Mouse (Mus musculus) heart, postnatal 0 days (tissue): ENCODE data around the gene Olfr1555-ps1. TPM values are rescaled to one million over a fixed set of nuclear protein-coding genes. Genes with fewer than 3 reads are reported as not detected.

Source experiments
- ATAC-seq: fragments of 200-750 bp; cut with Nextera tagmentation; 2 replicates; pipeline ENCODE4 v1.8.0; 2017; ENCODE audit warnings: low read depth, moderate number of reproducible peaks, moderate library complexity; ENCODE audit not compliant: insufficient read depth
- DNase-seq: peaks from one replicate; pipeline ENCODE4 v3.0.0-alpha.2; 2016; ENCODE audit warnings: low spot score
- H3K27ac ChIP-seq: fragments of 300-500 bp; sonication (generic); 2 replicates; pipeline ENCODE4 v1.5.1; 2014; ENCODE audit warnings: low read depth, mild to moderate bottlenecking
- H3K27me3 ChIP-seq: fragments of 300-500 bp; sonication (generic); 2 replicates; pipeline ENCODE4 v1.6.1; 2014; ENCODE audit warnings: low read length, mixed read lengths; ENCODE audit not compliant: control insufficient read depth, insufficient read depth
- H3K36me3 ChIP-seq: fragments of 300-500 bp; sonication (generic); replicated peaks from 2 replicates; pipeline ENCODE4 v1.6.1; 2014; ENCODE audit warnings: low read length, mixed read lengths; ENCODE audit not compliant: control insufficient read depth, insufficient read depth
- H3K4me1 ChIP-seq: fragments of 300-500 bp; sonication (generic); 2 replicates; pipeline ENCODE4 v1.6.1; 2014; ENCODE audit warnings: antibody characterized with exemption; ENCODE audit not compliant: control insufficient read depth, insufficient read depth
- H3K4me2 ChIP-seq: fragments of 300-500 bp; sonication (generic); 2 replicates; pipeline ENCODE4 v1.6.1; 2014; ENCODE audit warnings: low read depth, mild to moderate bottlenecking, low read length, moderate library complexity
- H3K4me3 ChIP-seq: fragments of 300-500 bp; sonication (generic); 2 replicates; pipeline ENCODE4 v1.5.1; 2014; ENCODE audit warnings: low read depth, low read length
- H3K9ac ChIP-seq: fragments of 300-500 bp; sonication (generic); replicated peaks from 2 replicates; pipeline ENCODE4 v1.6.1; 2014; ENCODE audit warnings: low read depth, low read length, mixed read lengths
- H3K9me3 ChIP-seq: fragments of 300-500 bp; sonication (generic); replicated peaks from 2 replicates; pipeline ENCODE4 v1.6.1; 2016; ENCODE audit warnings: low read length; ENCODE audit not compliant: control insufficient read depth
- CTCF ChIP-seq: IDR thresholded peaks from 2 replicates; pipeline ENCODE4 v1.5.1; 2016; ENCODE audit warnings: antibody characterized with exemption, control low read depth, low read depth
- EP300 ChIP-seq: IDR thresholded peaks from 2 replicates; pipeline ENCODE4 v1.6.1; 2016; ENCODE audit warnings: antibody characterized with exemption, low read depth
- WGBS: fragments of 180-500 bp; shearing (Covaris S2); extraction: QIAGEN DNeasy Blood & Tissue Kit; methylation state at CpG from one replicate; pipeline ENCODE4 v1.1.7; 2014; 5-methylcytosine and 5-hydroxymethylcytosine counted together
- polyA plus RNA-seq: library from polyadenylated mRNA; unstranded; fragments of >200 nt; fragmentation: Nextera tagmentation; extraction: Ambion mirVana; gene quantifications from 2 replicates; pipeline ENCODE4 v1.2.1, GENCODE M21; 2015
- total RNA-seq: library from RNA; depleted of rRNA; stranded (reverse); fragments of >200 nt; gene quantifications from 2 replicates; pipeline ENCODE4 v1.2.3, GENCODE M21; 2014; ENCODE audit warnings: low replicate concordance; rRNA removed

The Olfr1555-ps1 gene
- total and polyA plus RNA-seq, 2 experiments from 2014 or later: not detected

GRCm38 (mm10) chr19:12134289-12134688 lies 35.6 kb downstream of the Olfr1555-ps1 start:
- no peak overlapping the region for H3K4me3 ChIP-seq
- H3K9ac ChIP-seq: no peak overlapping the region
- ATAC-seq (0 out of 2 replicates have a peak, but pooled peaks have one; percentile 8), DNase-seq (no peak)
- H3K27me3 ChIP-seq: no peaks in the 10 kb centered on the region
- 21% methylated on average over 2 of the region's 2 CpGs for WGBS
- H3K27ac ChIP-seq: no peak overlapping the region
- H3K4me1 ChIP-seq: no peaks in the 10 kb centered on the region
- H3K4me2 ChIP-seq: no peak overlapping the region
- no peaks in the 10 kb centered on the region for H3K36me3 ChIP-seq
- no peaks in the 10 kb centered on the region for H3K9me3 ChIP-seq
- TF ChIP-seq EP300 (no peak), CTCF (peak; percentile 45)

- DNase-seq: no peak
- WGBS: 65% methylated on average over 3 of the region's 3 CpGs
- no peak within 1 kb of the TSS for H3K4me3 ChIP-seq
- H3K4me2 ChIP-seq: no peak within 1 kb of the TSS
- no peaks in the 10 kb centered on the region for H3K27me3 ChIP-seq
- TF ChIP-seq EP300: no peak
- no peak for TF ChIP-seq CTCF
- no peak for ATAC-seq
- H3K9ac ChIP-seq: no peak within 1 kb of the TSS
- no peaks in the 10 kb centered on the region for H3K4me1 ChIP-seq
- H3K9me3 ChIP-seq: no peaks in the 10 kb centered on the region
- no peaks in the 10 kb centered on the region for H3K36me3 ChIP-seq
- H3K27ac ChIP-seq: no peak within 1 kb of the TSS
Observed at GRCm38 (mm10) chr19:12123103-12123502, 46.8 kb downstream of the Olfr1555-ps1 start, which contains the start of gene Olfr76. Gene Olfr76, minus strand, starts transcription at chr19:12123203.

- 78% methylated on average over 3 of the region's 3 CpGs for WGBS
- Histone ChIP-seq H3K27me3 (no peaks in the 10 kb centered on the region), H3K27ac (no peak overlapping the region), H3K4me1 (no peaks in the 10 kb centered on the region), H3K36me3 (no peaks in the 10 kb centered on the region), H3K4me2 (no peak overlapping the region), H3K4me3 (no peak overlapping the region), H3K9ac (no peak overlapping the region), H3K9me3 (no peaks in the 10 kb centered on the region)
- ATAC-seq (no peak), DNase-seq (no peak)
- TF ChIP-seq CTCF (no peak), EP300 (no peak)
Observed at GRCm38 (mm10) chr19:12116464-12116863, 53.4 kb downstream of the Olfr1555-ps1 start.

GRCm38 (mm10) chr19:12115797-12116196 lies 54.1 kb downstream of the Olfr1555-ps1 start, which contains the start of gene Olfr1428:
Gene Olfr1428, minus strand, starts transcription at chr19:12115897.
- DNase-seq (no peak), ATAC-seq (no peak)
- Histone ChIP-seq H3K4me2 (no peak within 1 kb of the TSS), H3K36me3 (no peaks in the 10 kb centered on the region), H3K9ac (no peak within 1 kb of the TSS), H3K27ac (no peak within 1 kb of the TSS), H3K27me3 (no peaks in the 10 kb centered on the region), H3K4me3 (no peak within 1 kb of the TSS), H3K9me3 (no peaks in the 10 kb centered on the region), H3K4me1 (no peaks in the 10 kb centered on the region)
- WGBS: 60% methylated on average over 1 of the region's 1 CpGs
- no peak for TF ChIP-seq CTCF
- TF ChIP-seq EP300: no peak

Other genes with a start within 250 kb of the Olfr1555-ps1 start
- gene Osbp, start 204.2 kb downstream of the Olfr1555-ps1 start, total RNA-seq: 32.7 and 43.2 TPM in 2 replicates
- gene Osbp, start 204.2 kb downstream of the Olfr1555-ps1 start, polyA plus RNA-seq: 4.7 and 5.1 TPM in 2 replicates
- not detected in 2 replicates for gene Olfr1423, start 128.8 kb downstream of the Olfr1555-ps1 start, total RNA-seq
- gene Olfr1423, start 128.8 kb downstream of the Olfr1555-ps1 start, polyA plus RNA-seq: not detected in 2 replicates
- not detected in 2 replicates for gene Olfr1424, start 107.4 kb downstream of the Olfr1555-ps1 start, total RNA-seq
- gene Olfr1424, start 107.4 kb downstream of the Olfr1555-ps1 start, polyA plus RNA-seq: not detected in 2 replicates
- not detected in 2 replicates for gene Olfr1425, start 92.4 kb downstream of the Olfr1555-ps1 start, total RNA-seq
- gene Olfr1425, start 92.4 kb downstream of the Olfr1555-ps1 start, polyA plus RNA-seq: not detected in 2 replicates
- gene Olfr1426, start 78.1 kb downstream of the Olfr1555-ps1 start, total RNA-seq: not detected in 2 replicates
- not detected in 2 replicates for gene Olfr1426, start 78.1 kb downstream of the Olfr1555-ps1 start, polyA plus RNA-seq
- gene Olfr1427, start 66.8 kb downstream of the Olfr1555-ps1 start, total RNA-seq: not detected in 2 replicates
- not detected in 2 replicates for gene Olfr1427, start 66.8 kb downstream of the Olfr1555-ps1 start, polyA plus RNA-seq
- gene Olfr1428, start 54.2 kb downstream of the Olfr1555-ps1 start, total RNA-seq: not detected in 2 replicates
- not detected in 2 replicates for gene Olfr1428, start 54.2 kb downstream of the Olfr1555-ps1 start, polyA plus RNA-seq
- gene Olfr76, start 46.9 kb downstream of the Olfr1555-ps1 start, total RNA-seq: not detected in 2 replicates
- not detected in 2 replicates for gene Olfr76, start 46.9 kb downstream of the Olfr1555-ps1 start, polyA plus RNA-seq
- not detected in 2 replicates for gene Olfr1431, start 30.5 kb upstream of the Olfr1555-ps1 start, total RNA-seq
- not detected in 2 replicates for gene Olfr1431, start 30.5 kb upstream of the Olfr1555-ps1 start, polyA plus RNA-seq
- not detected in 2 replicates for gene Olfr1432, start 62.5 kb upstream of the Olfr1555-ps1 start, total RNA-seq
- gene Olfr1432, start 62.5 kb upstream of the Olfr1555-ps1 start, polyA plus RNA-seq: not detected in 2 replicates
- gene Olfr262, start 71.5 kb upstream of the Olfr1555-ps1 start, total RNA-seq: not detected in 2 replicates
- not detected in 2 replicates for gene Olfr262, start 71.5 kb upstream of the Olfr1555-ps1 start, polyA plus RNA-seq
- gene Olfr235, start 90.9 kb upstream of the Olfr1555-ps1 start, total RNA-seq: not detected in 2 replicates
- gene Olfr235, start 90.9 kb upstream of the Olfr1555-ps1 start, polyA plus RNA-seq: not detected in 2 replicates
- gene Olfr1434, start 109.7 kb upstream of the Olfr1555-ps1 start, total RNA-seq: not detected in 2 replicates
- not detected in 2 replicates for gene Olfr1434, start 109.7 kb upstream of the Olfr1555-ps1 start, polyA plus RNA-seq
- gene Olfr1436, start 129.0 kb upstream of the Olfr1555-ps1 start, total RNA-seq: not detected in 2 replicates
- not detected in 2 replicates for gene Olfr1436, start 129.0 kb upstream of the Olfr1555-ps1 start, polyA plus RNA-seq
- gene Olfr1437, start 155.0 kb upstream of the Olfr1555-ps1 start, total RNA-seq: not detected in 2 replicates
- gene Olfr1437, start 155.0 kb upstream of the Olfr1555-ps1 start, polyA plus RNA-seq: not detected in 2 replicates
- gene Olfr1438-ps1, start 165.8 kb upstream of the Olfr1555-ps1 start, total RNA-seq: not detected in 2 replicates
- not detected in 2 replicates for gene Olfr1438-ps1, start 165.8 kb upstream of the Olfr1555-ps1 start, polyA plus RNA-seq
- gene Olfr1440, start 217.2 kb upstream of the Olfr1555-ps1 start, total RNA-seq: not detected in 2 replicates
- gene Olfr1440, start 217.2 kb upstream of the Olfr1555-ps1 start, polyA plus RNA-seq: not detected in 2 replicates
- gene Olfr1441, start 247.3 kb upstream of the Olfr1555-ps1 start, total RNA-seq: not detected in 2 replicates
- gene Olfr1441, start 247.3 kb upstream of the Olfr1555-ps1 start, polyA plus RNA-seq: not detected in 2 replicates